Mouse (Mus musculus): ENCODE data around the gene Myo10. TPM values are rescaled to one million over a fixed set of nuclear protein-coding genes. Genes with fewer than 3 reads are reported as not detected.

Myo10 gene
- polyA plus RNA-seq, 1 experiment, result 0.45 TPM

- Histone ChIP-seq H3K27me3 (ENCODE audit: control insufficient read depth) (no peaks in the 10 kb centered on the region), H3K4me3 (replicated peaks) (no peak overlapping the region), H3K4me1 (ENCODE audit: control insufficient read depth) (no peaks in the 10 kb centered on the region), H3K9me3 (ENCODE audit: control insufficient read depth, low read length) (no peaks in the 10 kb centered on the region), H3K36me3 (ENCODE audit: control insufficient read depth) (peaks cover 9% of the 10 kb centered on the region; the same call in 1 of the 2 replicates)
- TF ChIP-seq TAL1 (IDR thresholded peaks at IDR 0.05; ENCODE audit: low read length), result no peak
- TF ChIP-seq GATA1 (IDR thresholded peaks at IDR 0.05; ENCODE audit: low read length), result no peak
Observed at GRCm38 (mm10) chr15:25797179-25797578, 174.9 kb downstream of the Myo10 start.

GRCm38 (mm10) chr15:25797888-25798287, 175.6 kb downstream of the Myo10 start:
- Histone ChIP-seq H3K4me3 (replicated peaks) (no peak overlapping the region), H3K4me1 (ENCODE audit: control insufficient read depth) (no peaks in the 10 kb centered on the region), H3K27me3 (ENCODE audit: control insufficient read depth) (no peaks in the 10 kb centered on the region), H3K36me3 (ENCODE audit: control insufficient read depth) (peaks cover 9% of the 10 kb centered on the region; the same call in 1 of the 2 replicates), H3K9me3 (ENCODE audit: control insufficient read depth, low read length) (no peaks in the 10 kb centered on the region)
- no peak for TF ChIP-seq GATA1 (IDR thresholded peaks at IDR 0.05; ENCODE audit: low read length)
- TF ChIP-seq TAL1 (IDR thresholded peaks at IDR 0.05; ENCODE audit: low read length), result no peak

GRCm38 (mm10) chr15:25801726-25802125, 179.4 kb downstream of the Myo10 start:
- Histone ChIP-seq H3K4me1 (ENCODE audit: control insufficient read depth) (no peaks in the 10 kb centered on the region), H3K36me3 (ENCODE audit: control insufficient read depth) (peaks cover 8% of the 10 kb centered on the region; the same call in 1 of the 2 replicates), H3K27me3 (ENCODE audit: control insufficient read depth) (no peaks in the 10 kb centered on the region), H3K4me3 (replicated peaks) (no peak overlapping the region), H3K9me3 (ENCODE audit: control insufficient read depth, low read length) (no peaks in the 10 kb centered on the region)
- no peak for TF ChIP-seq GATA1 (IDR thresholded peaks at IDR 0.05; ENCODE audit: low read length)
- no peak for TF ChIP-seq TAL1 (IDR thresholded peaks at IDR 0.05; ENCODE audit: low read length)

- peaks cover 8% of the 10 kb centered on the region; the same call in 1 of the 2 replicates for H3K36me3 ChIP-seq (ENCODE audit: control insufficient read depth)
- no peaks in the 10 kb centered on the region for H3K4me1 ChIP-seq (ENCODE audit: control insufficient read depth)
- H3K9me3 ChIP-seq (ENCODE audit: control insufficient read depth, low read length), result no peaks in the 10 kb centered on the region
- no peak overlapping the region for H3K4me3 ChIP-seq (replicated peaks)
- H3K27me3 ChIP-seq (ENCODE audit: control insufficient read depth), result no peaks in the 10 kb centered on the region
- TF ChIP-seq TAL1 (IDR thresholded peaks at IDR 0.05; ENCODE audit: low read length) (no peak), GATA1 (IDR thresholded peaks at IDR 0.05; ENCODE audit: low read length) (no peak)
Observed at GRCm38 (mm10) chr15:25802194-25802593, 179.9 kb downstream of the Myo10 start.

GRCm38 (mm10) chr15:25803111-25803510, 180.8 kb downstream of the Myo10 start:
- H3K4me3 ChIP-seq (replicated peaks), result no peak overlapping the region
- H3K27me3 ChIP-seq (ENCODE audit: control insufficient read depth), result no peaks in the 10 kb centered on the region
- no peaks in the 10 kb centered on the region for H3K9me3 ChIP-seq (ENCODE audit: control insufficient read depth, low read length)
- no peak for TF ChIP-seq TAL1 (IDR thresholded peaks at IDR 0.05; ENCODE audit: low read length)
- TF ChIP-seq GATA1 (IDR thresholded peaks at IDR 0.05; ENCODE audit: low read length), result no peak
- H3K36me3 ChIP-seq (ENCODE audit: control insufficient read depth), result peaks cover 8% of the 10 kb centered on the region; the same call in 1 of the 2 replicates
- no peaks in the 10 kb centered on the region for H3K4me1 ChIP-seq (ENCODE audit: control insufficient read depth)

GRCm38 (mm10) chr15:25805336-25806110, 183.2 kb downstream of the Myo10 start:
- Histone ChIP-seq H3K4me3 (replicated peaks) (no peak overlapping the region), H3K27me3 (ENCODE audit: control insufficient read depth) (no peaks in the 10 kb centered on the region), H3K9me3 (ENCODE audit: control insufficient read depth, low read length) (no peaks in the 10 kb centered on the region), H3K4me1 (ENCODE audit: control insufficient read depth) (no peaks in the 10 kb centered on the region), H3K36me3 (ENCODE audit: control insufficient read depth) (peaks cover 9% of the 10 kb centered on the region; the same call in 1 of the 2 replicates)
- TF ChIP-seq GATA1 (IDR thresholded peaks at IDR 0.05; ENCODE audit: low read length) (no peak), TAL1 (IDR thresholded peaks at IDR 0.05; ENCODE audit: low read length) (no peak)

GRCm38 (mm10) chr15:25806363-25806762, 184.0 kb downstream of the Myo10 start:
- Histone ChIP-seq H3K4me3 (replicated peaks) (no peak overlapping the region), H3K4me1 (ENCODE audit: control insufficient read depth) (no peaks in the 10 kb centered on the region), H3K27me3 (ENCODE audit: control insufficient read depth) (no peaks in the 10 kb centered on the region), H3K9me3 (ENCODE audit: control insufficient read depth, low read length) (no peaks in the 10 kb centered on the region), H3K36me3 (ENCODE audit: control insufficient read depth) (peaks cover 9% of the 10 kb centered on the region; the same call in 1 of the 2 replicates)
- TF ChIP-seq GATA1 (IDR thresholded peaks at IDR 0.05; ENCODE audit: low read length), result no peak
- no peak for TF ChIP-seq TAL1 (IDR thresholded peaks at IDR 0.05; ENCODE audit: low read length)

- peaks cover 9% of the 10 kb centered on the region; the same call in 1 of the 2 replicates for H3K36me3 ChIP-seq (ENCODE audit: control insufficient read depth)
- H3K9me3 ChIP-seq (ENCODE audit: control insufficient read depth, low read length), result no peaks in the 10 kb centered on the region
- H3K4me3 ChIP-seq (replicated peaks), result no peak overlapping the region
- no peak for TF ChIP-seq TAL1 (IDR thresholded peaks at IDR 0.05; ENCODE audit: low read length)
- TF ChIP-seq GATA1 (IDR thresholded peaks at IDR 0.05; ENCODE audit: low read length), result no peak
- no peaks in the 10 kb centered on the region for H3K4me1 ChIP-seq (ENCODE audit: control insufficient read depth)
- H3K27me3 ChIP-seq (ENCODE audit: control insufficient read depth), result no peaks in the 10 kb centered on the region
Observed at GRCm38 (mm10) chr15:25806878-25807277, 184.6 kb downstream of the Myo10 start.

GRCm38 (mm10) chr15:25808677-25809460, 186.5 kb downstream of the Myo10 start:
- Histone ChIP-seq H3K36me3 (ENCODE audit: control insufficient read depth) (peaks cover 9% of the 10 kb centered on the region; the same call in 1 of the 2 replicates), H3K4me3 (replicated peaks) (no peak overlapping the region), H3K9me3 (ENCODE audit: control insufficient read depth, low read length) (no peaks in the 10 kb centered on the region), H3K27me3 (ENCODE audit: control insufficient read depth) (no peaks in the 10 kb centered on the region), H3K4me1 (ENCODE audit: control insufficient read depth) (no peaks in the 10 kb centered on the region)
- TF ChIP-seq GATA1 (IDR thresholded peaks at IDR 0.05; ENCODE audit: low read length) (no peak), TAL1 (IDR thresholded peaks at IDR 0.05; ENCODE audit: low read length) (no peak)
